Mouse (Mus musculus) CH12.LX (cell line): ENCODE results near the gene Daam1. TPM values are rescaled to one million over a fixed set of nuclear protein-coding genes. Genes with fewer than 3 reads are reported as not detected.

Experiments
- DNase-seq: peaks from one replicate; pipeline ENCODE4 v3.0.0-alpha.2; 2013; ENCODE audit errors: extremely low read depth
- H3K27ac ChIP-seq: 2 replicates; pipeline ENCODE4 v1.5.1; 2012; ENCODE audit warnings: low read depth, mild to moderate bottlenecking, control low read depth, moderate library complexity; ENCODE audit not compliant: insufficient read depth
- H3K27me3 ChIP-seq: replicated peaks from 2 replicates; pipeline ENCODE3; 2012; ENCODE audit warnings: inconsistent platforms
- H3K36me3 ChIP-seq, 2 experiments: replicated peaks in 1 of 2; 2 replicates each; pipeline versions ENCODE3 to v1.6.1; 2012; ENCODE audit warnings: inconsistent platforms in 1 of 2, low read length in 1 of 2, mild to moderate bottlenecking in 1 of 2, mixed read lengths in 1 of 2, moderate library complexity in 1 of 2; ENCODE audit not compliant: control insufficient read depth in 1 of 2, insufficient read depth in 1 of 2
- H3K4me1 ChIP-seq, 2 experiments: 2 replicates each; pipeline ENCODE4 v1.6.1; 2012; ENCODE audit warnings: inconsistent platforms in 1 of 2, moderate library complexity in 1 of 2; ENCODE audit not compliant: insufficient read depth in 2 of 2, control insufficient read depth in 1 of 2
- H3K4me2 ChIP-seq: 2 replicates; pipeline ENCODE4 v1.6.1; 2012; ENCODE audit warnings: low read depth, mild to moderate bottlenecking, control low read depth; ENCODE audit not compliant: poor library complexity, insufficient read depth, severe bottlenecking
- H3K4me3 ChIP-seq, 3 experiments: fragments of 150-350 bp in 1 of 3; sonication (generic) in 1 of 3; replicated peaks in 1 of 3; 2 replicates each; pipeline versions ENCODE3 to v1.5.1; 2011 to 2012; ENCODE audit warnings: low read depth in 2 of 3, low read length in 2 of 3, mild to moderate bottlenecking in 2 of 3, moderate library complexity in 2 of 3, control low read depth in 1 of 3, improper control_type of control experiment in 1 of 3, inconsistent platforms in 1 of 3, mixed read lengths in 1 of 3; ENCODE audit not compliant: poor library complexity in 1 of 3
- H3K79me2 ChIP-seq: replicated peaks from 2 replicates; pipeline ENCODE4 v1.6.1; 2012; ENCODE audit warnings: mild to moderate bottlenecking, moderate library complexity; ENCODE audit not compliant: control insufficient read depth, poor library complexity, insufficient read depth, severe bottlenecking; ENCODE audit errors: extremely low read depth
- H3K9ac ChIP-seq: 2 replicates; pipeline ENCODE4 v1.6.1; 2012; ENCODE audit warnings: low read depth, mild to moderate bottlenecking, control low read depth, moderate library complexity; ENCODE audit not compliant: insufficient read depth
- H3K9me3 ChIP-seq: replicated peaks from 2 replicates; pipeline ENCODE3; 2012; ENCODE audit warnings: low read length, inconsistent platforms, mixed read lengths
- BHLHE40 ChIP-seq: IDR thresholded peaks from 2 replicates; pipeline ENCODE4 v1.6.1; 2011; ENCODE audit warnings: mild to moderate bottlenecking, low read depth, low read length, improper control_type of control experiment
- CHD1 ChIP-seq: IDR thresholded peaks from 2 replicates; pipeline ENCODE4 v1.6.1; 2012; ENCODE audit warnings: low read depth, low read length, improper control_type of control experiment, inconsistent platforms
- CHD2 ChIP-seq: IDR thresholded peaks from 2 replicates; pipeline ENCODE4 v1.6.1; 2011; ENCODE audit warnings: low read length, improper control_type of control experiment
- CTCF ChIP-seq, 2 experiments: IDR thresholded peaks in 1 of 2; conservative IDR thresholded peaks in 1 of 2; 2 replicates each; pipeline ENCODE4 v1.5.1; 2011 to 2012; ENCODE audit warnings: low read depth in 2 of 2, low read length in 2 of 2, improper control_type of control experiment in 1 of 2, inconsistent platforms in 1 of 2, mild to moderate bottlenecking in 1 of 2, moderate library complexity in 1 of 2
- ELF1 ChIP-seq: IDR thresholded peaks from 2 replicates; pipeline ENCODE4 v1.6.1; 2014; ENCODE audit warnings: low read depth, mild to moderate bottlenecking, inconsistent platforms, low read length, improper control_type of control experiment
- EP300 ChIP-seq: IDR thresholded peaks from 2 replicates; pipeline ENCODE4 v1.6.1; 2011; ENCODE audit warnings: low read length, improper control_type of control experiment
- ETS1 ChIP-seq: conservative IDR thresholded peaks from 2 replicates; pipeline ENCODE4 v1.6.1; 2012; ENCODE audit warnings: low read depth, mild to moderate bottlenecking, inconsistent platforms, low read length, improper control_type of control experiment, moderate library complexity
- GABPA ChIP-seq: IDR thresholded peaks from 2 replicates; pipeline ENCODE4 v1.6.1; 2012; ENCODE audit warnings: low read depth, low read length, improper control_type of control experiment, inconsistent platforms; ENCODE audit not compliant: insufficient replicate concordance
- MAX ChIP-seq: IDR thresholded peaks from 2 replicates; pipeline ENCODE4 v1.6.1; 2011; ENCODE audit warnings: low read length, improper control_type of control experiment
- MAZ ChIP-seq: IDR thresholded peaks from 2 replicates; pipeline ENCODE4 v1.6.1; 2012; ENCODE audit warnings: low read depth, mild to moderate bottlenecking, inconsistent platforms, low read length, improper control_type of control experiment, moderate library complexity
- MEF2A ChIP-seq: IDR thresholded peaks from 2 replicates; pipeline ENCODE4 v1.6.1; 2014; ENCODE audit warnings: low read depth, mild to moderate bottlenecking, inconsistent platforms, low read length, improper control_type of control experiment, borderline replicate concordance
- MYC ChIP-seq: IDR thresholded peaks from 2 replicates; pipeline ENCODE4 v1.6.1; 2011; ENCODE audit warnings: low read depth, mild to moderate bottlenecking, improper control_type of control experiment, low read length
- NELFE ChIP-seq: IDR thresholded peaks from 2 replicates; pipeline ENCODE4 v1.6.1; 2011; ENCODE audit warnings: low read depth, low read length, improper control_type of control experiment
- NRF1 ChIP-seq: IDR thresholded peaks from 2 replicates; pipeline ENCODE4 v1.6.1; 2014; ENCODE audit warnings: low read depth, mild to moderate bottlenecking, inconsistent platforms, low read length, improper control_type of control experiment, moderate library complexity
- POLR2AphosphoS2 ChIP-seq: IDR thresholded peaks from 2 replicates; pipeline ENCODE4 v1.6.1; 2011; ENCODE audit warnings: low read depth, low read length, improper control_type of control experiment
- RAD21 ChIP-seq: IDR thresholded peaks from 2 replicates; pipeline ENCODE4 v1.6.1; 2011; ENCODE audit warnings: low read depth, mild to moderate bottlenecking, low read length, improper control_type of control experiment, moderate library complexity
- SIN3A ChIP-seq: IDR thresholded peaks from 2 replicates; pipeline ENCODE4 v1.6.1; 2012; ENCODE audit warnings: low read length, improper control_type of control experiment, inconsistent platforms
- TBP ChIP-seq: conservative IDR thresholded peaks from 2 replicates; pipeline ENCODE4 v1.6.1; 2011; ENCODE audit warnings: low read depth, low read length, improper control_type of control experiment
- TCF12 ChIP-seq: IDR thresholded peaks from 2 replicates; pipeline ENCODE4 v1.6.1; 2014; ENCODE audit warnings: low read depth, mild to moderate bottlenecking, inconsistent platforms, low read length, improper control_type of control experiment
- UBTF ChIP-seq: IDR thresholded peaks from 2 replicates; pipeline ENCODE4 v1.6.1; 2012; ENCODE audit warnings: low read depth, mild to moderate bottlenecking, inconsistent platforms, low read length, improper control_type of control experiment, moderate library complexity
- ZC3H11A ChIP-seq: IDR thresholded peaks from 2 replicates; pipeline ENCODE4 v1.6.1; 2012; ENCODE audit warnings: low read depth, mild to moderate bottlenecking, inconsistent platforms, low read length, improper control_type of control experiment
- dilution Hi-C: fragments of 300-500 bp; cut with MboI; formaldehyde crosslinking; loops from 2 replicates; pipeline ENCODE4 v1.14.3; 2020; ENCODE audit warnings: low sequenced_read_pairs; ENCODE audit not compliant: extremely low pct_unique_long_range_greater_than_20kb, extremely low pct_ligation_motif_present
- in situ Hi-C: fragments of 300-500 bp; cut with MboI; formaldehyde crosslinking; loops from 3 replicates; pipeline ENCODE4 v1.14.3; 2019; ENCODE audit warnings: low sequenced_read_pairs, low pct_ligation_motif_present, low pct_unique_long_range_greater_than_20kb, mixed read lengths
- polyA plus RNA-seq: library from polyadenylated mRNA; unstranded; fragments of >175 nt; gene quantifications from 2 replicates; pipeline ENCODE4 v1.2.1, GENCODE M21; 2012; ENCODE audit warnings: low read depth; ENCODE audit not compliant: insufficient read length
- total RNA-seq, 2 experiments: library from RNA; depleted of rRNA; stranded (reverse); fragments of 300-350 nt in 1 of 2; fragments of >200 nt in 1 of 2; gene quantifications; 2 replicates each; pipeline ENCODE4 v1.2.3; 2012 to 2014

The Daam1 gene
- total and polyA plus RNA-seq, 3 experiments: 10.7 to 27.9 (median 23.6) TPM

DNA sequence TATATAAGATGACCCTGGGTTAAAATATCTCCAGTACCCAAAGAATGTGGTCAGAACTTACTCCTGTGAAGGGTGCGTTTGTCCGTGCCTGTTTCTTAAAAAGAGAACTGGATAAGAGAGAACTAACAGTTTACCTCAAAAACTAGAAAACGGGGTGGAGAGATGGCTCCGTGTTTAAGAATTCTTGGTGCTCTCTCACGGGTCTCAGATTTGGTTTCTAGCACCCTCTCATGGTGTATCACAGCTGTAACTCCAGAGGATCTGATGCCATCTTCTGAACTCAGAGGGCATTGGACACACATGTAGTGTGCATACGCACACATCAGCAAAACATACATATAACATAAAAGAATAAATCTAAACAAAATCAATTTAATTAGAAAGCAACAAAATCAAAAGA, 181.2 kb downstream of the Daam1 start:
- Histone ChIP-seq H3K9me3 (no peaks in the 10 kb centered on the region), H3K79me2 (no peaks in the 10 kb centered on the region), H3K4me1 (peaks cover 20 to 74% of the 10 kb centered on the region in 2 experiments), H3K4me2 (no peak overlapping the region), H3K36me3 (no peaks in the 10 kb centered on the region), H3K4me3 (no peak overlapping the region), H3K9ac (no peak overlapping the region), H3K27ac (no peak overlapping the region), H3K27me3 (no peaks in the 10 kb centered on the region)
- TF ChIP-seq SIN3A (no peak), ELF1 (no peak), CHD2 (no peak), CTCF (conservative IDR thresholded peaks at IDR 0.05 in 1 of 2, IDR thresholded peaks at IDR 0.05 in 1 of 2; ENCODE audit: low read depth in 2 of 2, low read length in 2 of 2) (peak in 1 of 2 experiments; percentile 28; a peak in 1 of 4 replicates), MYC (no peak), RAD21 (peak; percentile 39), NRF1 (no peak), BHLHE40 (no peak), ZC3H11A (no peak), TBP (no peak), MAX (no peak)
- in situ Hi-C loops: no loop called here
- DNase-seq: no peak
- dilution Hi-C loops: no loop called here

DNA sequence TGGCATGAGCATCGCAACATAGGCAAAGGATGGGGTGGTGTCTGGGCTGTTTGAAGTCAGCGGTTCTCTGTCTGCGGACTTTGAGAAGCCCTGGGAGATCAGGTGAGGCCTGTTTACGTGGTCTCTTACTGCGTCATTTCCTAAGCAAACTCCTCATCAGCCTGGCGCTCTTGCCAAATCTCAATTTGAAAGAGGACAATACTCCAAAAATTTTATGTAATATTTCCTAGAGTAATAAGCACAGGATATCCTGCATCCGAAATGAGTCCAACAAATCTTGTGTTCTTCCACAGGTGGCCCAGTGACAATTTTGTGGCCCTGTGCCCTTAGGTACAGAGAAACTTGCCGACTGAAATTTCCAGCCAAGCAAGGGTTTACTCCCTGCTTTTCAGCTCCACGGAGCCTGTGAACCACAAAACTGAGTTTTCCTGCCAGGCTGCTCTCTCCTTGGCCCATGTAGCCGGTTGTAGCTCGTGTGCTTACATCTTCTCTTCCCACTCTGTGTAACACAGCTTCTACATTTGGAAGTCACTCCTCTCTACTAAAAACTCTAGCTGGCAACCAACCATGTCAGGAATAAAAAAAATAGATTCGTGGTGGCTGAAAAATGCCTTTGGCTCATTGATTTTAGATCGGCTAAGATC, 183.0 kb downstream of the Daam1 start:
- in situ Hi-C loops: no loop called here
- Histone ChIP-seq H3K36me3 (no peaks in the 10 kb centered on the region), H3K4me1 (peaks cover 13 to 68% of the 10 kb centered on the region in 2 experiments), H3K9me3 (no peaks in the 10 kb centered on the region), H3K4me3 (no peak overlapping the region), H3K27me3 (no peaks in the 10 kb centered on the region), H3K79me2 (no peaks in the 10 kb centered on the region), H3K27ac (peak overlapping the region; percentile 56; the same call in 1 of the 2 replicates), H3K4me2 (peak overlapping the region; percentile 94), H3K9ac (peak overlapping the region; percentile 73)
- dilution Hi-C loops: no loop called here
- no peak for DNase-seq
- no peak for TF ChIP-seq MEF2A
- TF ChIP-seq BHLHE40: no peak
- TF ChIP-seq ETS1: no peak
- TF ChIP-seq NELFE: no peak
- no peak for TF ChIP-seq MAX
- no peak for TF ChIP-seq TCF12
- TF ChIP-seq ZC3H11A: no peak
- no peak for TF ChIP-seq GABPA
- TF ChIP-seq MAZ: no peak
- no peak for TF ChIP-seq MYC
- no peak for TF ChIP-seq POLR2AphosphoS2
- TF ChIP-seq NRF1: no peak
- no peak for TF ChIP-seq EP300
- no peak for TF ChIP-seq UBTF
- no peak for TF ChIP-seq CTCF (conservative IDR thresholded peaks at IDR 0.05 in 1 of 2, IDR thresholded peaks at IDR 0.05 in 1 of 2; ENCODE audit: low read depth in 2 of 2, low read length in 2 of 2)
- no peak for TF ChIP-seq CHD1
